Mouse (Mus musculus): ENCODE measurements around the gene Pacs2. TPM values are rescaled to one million over a fixed set of nuclear protein-coding genes. Genes with fewer than 3 reads are reported as not detected.

Gene Pacs2
- polyA plus RNA-seq, 1 experiment from 2014 or later, result 7.9 TPM

- Histone ChIP-seq H3K4me3 (replicated peaks; ENCODE audit: low read depth, low read length) (no peak overlapping the region), H3K9ac (ENCODE audit: low read depth, low read length) (no peak overlapping the region), H3K36me3 (ENCODE audit: insufficient read depth, low read length) (peaks cover 63% of the 10 kb centered on the region), H3K27ac (no peak overlapping the region), H3K4me1 (replicated peaks; ENCODE audit: insufficient read depth, low read length) (no peaks in the 10 kb centered on the region), H3K27me3 (ENCODE audit: insufficient read depth, low read length) (no peaks in the 10 kb centered on the region), H3K9me3 (replicated peaks; ENCODE audit: low read length) (no peaks in the 10 kb centered on the region), H3K4me2 (ENCODE audit: low read length) (no peak overlapping the region)
- peak; percentile 82 for DNase-seq (ENCODE audit: low spot score)
- WGBS, result 83% methylated on average over 20 of the region's 20 CpGs
- ATAC-seq (replicated peaks; ENCODE audit: low FRiP score, low read depth), result 0 out of 2 replicates have a peak, but pooled peaks have one; percentile 19
- TF ChIP-seq CTCF (IDR thresholded peaks at IDR 0.05; ENCODE audit: low read depth), result peak; percentile 97
Observed at GRCm38 (mm10) chr12:113119516-113120410, 105.5 kb downstream of the Pacs2 start.

Small RNA genes within 50 kb of the gene (microRNA-seq; reads per million reads assigned to microRNA genes)
- gene Gm44471, result not detected

Other genes starting within 250 kb of the Pacs2 start
- gene Ahnak2, start 211.9 kb upstream of the Pacs2 start, polyA plus RNA-seq (2015; fragmentation: Nextera tagmentation; extraction: Ambion mirVana), result 0.22 and 0.50 TPM in 2 replicates
- 16.0 and 18.4 TPM in 2 replicates for gene Clba1, start 205.6 kb upstream of the Pacs2 start, polyA plus RNA-seq (2015; fragmentation: Nextera tagmentation; extraction: Ambion mirVana)
- 56.6 and 64.5 TPM in 2 replicates for gene Cdca4, start 185.1 kb upstream of the Pacs2 start, polyA plus RNA-seq (2015; fragmentation: Nextera tagmentation; extraction: Ambion mirVana)
- gene Gpr132, start 146.3 kb upstream of the Pacs2 start, polyA plus RNA-seq (2015; fragmentation: Nextera tagmentation; extraction: Ambion mirVana), result 0.10 and 0.11 TPM in 2 replicates
- 2.4 and 2.9 TPM in 2 replicates for gene Jag2, start 84.7 kb upstream of the Pacs2 start, polyA plus RNA-seq (2015; fragmentation: Nextera tagmentation; extraction: Ambion mirVana)
- gene Nudt14, start 72.4 kb upstream of the Pacs2 start, polyA plus RNA-seq (2015; fragmentation: Nextera tagmentation; extraction: Ambion mirVana), result 99.2 and 102 TPM in 2 replicates
- 22.8 and 24.9 TPM in 2 replicates for gene Btbd6, start 38.0 kb upstream of the Pacs2 start, polyA plus RNA-seq (2015; fragmentation: Nextera tagmentation; extraction: Ambion mirVana)
- gene Brf1, start 13.8 kb upstream of the Pacs2 start, polyA plus RNA-seq (2015; fragmentation: Nextera tagmentation; extraction: Ambion mirVana), result 41.4 and 43.6 TPM in 2 replicates
- not detected in 2 replicates for gene Tex22, start 60.0 kb downstream of the Pacs2 start, polyA plus RNA-seq (2015; fragmentation: Nextera tagmentation; extraction: Ambion mirVana)
- 11.5 and 13.2 TPM in 2 replicates for gene Mta1, start 83.8 kb downstream of the Pacs2 start, polyA plus RNA-seq (2015; fragmentation: Nextera tagmentation; extraction: Ambion mirVana)
- 227 and 239 TPM in 2 replicates for gene Crip2, start 125.7 kb downstream of the Pacs2 start, polyA plus RNA-seq (2015; fragmentation: Nextera tagmentation; extraction: Ambion mirVana)
- gene Crip1, start 131.8 kb downstream of the Pacs2 start, polyA plus RNA-seq (2015; fragmentation: Nextera tagmentation; extraction: Ambion mirVana), result 350 and 357 TPM in 2 replicates
- gene Tedc1, start 141.9 kb downstream of the Pacs2 start, polyA plus RNA-seq (2015; fragmentation: Nextera tagmentation; extraction: Ambion mirVana), result 14.8 and 16.7 TPM in 2 replicates
- 6.4 and 6.9 TPM in 2 replicates for gene Tmem121, start 171.4 kb downstream of the Pacs2 start, polyA plus RNA-seq (2015; fragmentation: Nextera tagmentation; extraction: Ambion mirVana)

Measured in kidney, postnatal 0 days (tissue).